Mouse (Mus musculus): ENCODE results near the gene Macrod2.

The Macrod2 gene

DNA sequence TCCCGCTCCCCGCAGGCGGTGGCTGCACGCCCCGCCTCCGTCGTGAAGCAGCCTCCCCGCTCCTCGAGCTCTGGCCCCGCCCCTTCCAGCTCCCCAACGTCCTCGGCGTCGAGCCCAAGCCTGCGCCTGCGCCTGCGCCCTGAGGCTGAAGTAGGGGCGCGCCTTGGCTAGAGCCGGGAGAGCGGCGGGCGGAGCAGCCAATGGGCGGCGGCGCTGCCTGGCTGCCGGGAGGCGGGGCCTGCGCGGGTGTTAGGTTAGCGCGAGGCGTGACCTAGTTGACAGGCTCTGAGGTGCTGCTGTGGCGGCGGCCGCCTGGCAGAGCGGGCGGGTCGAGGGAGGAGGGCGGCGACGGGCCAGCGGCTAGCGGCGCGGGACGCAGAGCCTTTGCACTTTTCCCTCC, at the start of gene Macrod2:
Gene Macrod2, plus strand, starts transcription at position 131 of the 400 bp plus-strand sequence.
- DNase-seq (ENCODE audit: low read depth, low spot score): peak; percentile 93

DNA sequence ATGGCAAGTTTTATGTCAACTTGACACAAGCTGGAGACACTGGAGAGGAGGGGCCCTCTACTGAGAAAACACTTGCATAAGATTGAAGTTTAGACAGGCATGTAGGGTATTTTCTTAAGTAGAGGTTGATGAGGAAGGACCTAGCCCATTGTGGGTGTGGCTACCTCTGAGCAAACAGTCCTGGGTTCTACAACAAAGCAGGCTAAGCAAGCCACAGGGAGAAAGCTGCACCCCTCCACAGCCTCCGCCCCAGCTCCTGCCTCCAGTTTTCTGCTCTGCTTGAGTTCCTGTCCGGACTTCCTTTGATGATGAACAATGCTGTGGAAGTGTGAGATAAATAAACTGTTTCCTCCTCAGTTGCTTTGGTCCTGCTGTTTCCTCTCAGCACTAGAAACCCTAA, 35.2 kb upstream of the Macrod2 start:
- no peak for DNase-seq (ENCODE audit: low read depth, low spot score)

DNA sequence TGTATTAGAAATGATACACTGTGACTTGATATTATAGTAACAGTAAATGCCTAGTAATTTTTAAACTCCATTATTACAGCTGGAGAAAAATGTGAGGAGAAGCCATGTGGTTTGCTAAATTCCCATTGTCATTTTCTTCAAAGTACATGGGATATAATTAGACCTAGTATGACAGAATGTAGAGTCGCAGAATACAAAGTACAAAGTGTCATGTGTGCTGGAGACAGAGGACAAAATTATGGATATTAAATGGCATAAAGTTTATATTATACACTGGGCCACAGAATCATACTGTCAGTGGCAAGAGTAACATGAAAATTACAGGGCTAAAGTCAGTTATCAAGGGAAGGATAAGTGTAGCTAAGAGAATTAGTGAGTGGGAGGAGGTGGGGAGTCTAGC, 30.3 kb upstream of the Macrod2 start:
- no peak for DNase-seq (ENCODE audit: low read depth, low spot score)

DNA sequence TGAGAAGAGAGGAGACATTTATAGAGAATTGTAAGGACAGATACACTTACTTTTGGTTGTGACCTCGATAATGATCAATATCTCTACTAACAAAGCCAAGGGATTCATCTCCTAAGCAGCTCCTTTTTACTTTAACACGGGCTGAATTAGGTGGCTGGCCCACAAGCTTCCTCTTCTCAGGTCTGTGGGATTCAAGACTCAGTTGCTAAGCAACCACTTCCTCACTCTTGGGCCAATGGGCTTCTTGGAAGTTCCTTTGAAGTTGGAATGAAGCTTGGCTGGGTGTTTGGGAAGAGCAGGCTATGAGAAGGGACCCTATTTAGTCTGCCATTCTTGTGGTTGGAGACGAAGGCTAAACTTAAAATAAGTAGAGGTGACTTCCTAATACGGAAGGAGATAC, 5.6 kb upstream of the Macrod2 start, which contains the start of gene Sel1l2:
Gene Sel1l2, minus strand, starts transcription at position 182 of the 400 bp plus-strand sequence.
- no peak for DNase-seq (ENCODE audit: low read depth, low spot score)

DNA sequence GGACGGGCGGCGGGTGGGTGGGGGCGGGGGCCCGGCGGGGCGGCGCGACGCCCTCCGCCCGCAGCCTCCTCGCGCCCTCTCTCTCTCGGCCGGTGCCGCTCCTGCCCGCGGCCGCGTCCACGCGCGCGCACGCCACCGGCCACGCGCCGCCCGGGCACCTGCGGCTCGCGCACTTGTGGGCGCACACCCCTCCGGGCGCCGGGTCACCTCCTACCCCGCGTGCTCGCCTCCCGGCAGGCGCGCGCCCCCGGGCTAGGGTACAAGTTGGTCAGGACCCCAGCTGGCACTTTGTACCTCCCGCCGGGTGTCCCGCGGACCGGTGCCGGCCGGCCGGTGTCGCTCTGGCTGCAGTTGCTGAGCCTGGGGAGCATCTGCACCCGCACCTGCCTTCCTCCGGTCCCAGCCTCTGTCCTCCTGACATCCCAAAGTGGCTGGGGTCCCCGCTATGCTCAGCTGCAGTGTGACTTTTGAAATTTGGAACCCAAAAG, 679 bp downstream of the Macrod2 start:
- DNase-seq (ENCODE audit: low read depth, low spot score): peak; percentile 16

DNA sequence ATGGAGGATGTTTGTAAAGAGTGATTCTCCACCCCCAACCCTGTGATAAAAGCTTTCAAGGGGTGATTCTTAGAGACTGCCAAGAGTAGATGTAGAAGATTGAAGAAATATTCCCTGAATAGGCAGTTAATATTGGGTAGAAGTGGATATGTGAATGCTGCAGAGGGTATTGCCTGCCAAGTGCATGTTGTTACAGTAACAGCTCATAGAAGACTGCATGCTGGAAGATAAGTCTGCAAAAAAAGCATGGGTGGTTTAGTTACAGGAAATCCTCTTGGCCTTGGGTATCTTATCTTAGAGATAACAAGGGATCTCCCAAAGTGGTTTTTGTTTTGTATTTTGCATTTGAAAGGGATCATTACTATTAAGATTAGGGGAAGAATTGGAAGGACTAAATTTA, 30.7 kb downstream of the Macrod2 start:
- no peak for DNase-seq (ENCODE audit: low read depth, low spot score)

DNA sequence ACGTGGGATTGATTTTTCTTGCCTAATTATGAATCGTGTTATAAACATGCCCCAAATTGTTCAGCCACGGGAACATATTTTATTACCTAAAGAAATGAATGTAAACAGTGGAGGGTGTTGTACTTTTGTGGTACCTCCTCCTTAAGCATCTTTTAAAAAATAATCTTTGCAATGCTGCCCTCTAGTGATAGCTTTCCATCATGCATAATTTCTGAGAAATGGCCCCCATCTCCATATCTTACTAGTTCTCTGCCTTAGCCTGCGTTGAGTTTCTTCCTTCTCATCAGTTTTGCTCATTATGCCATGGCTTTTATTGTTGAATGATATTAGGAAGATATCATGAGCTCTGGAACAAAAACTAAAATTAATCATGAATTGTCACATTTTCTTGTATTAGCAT, 32.2 kb downstream of the Macrod2 start:
- peak; percentile 12 for DNase-seq (ENCODE audit: low read depth, low spot score)

DNA sequence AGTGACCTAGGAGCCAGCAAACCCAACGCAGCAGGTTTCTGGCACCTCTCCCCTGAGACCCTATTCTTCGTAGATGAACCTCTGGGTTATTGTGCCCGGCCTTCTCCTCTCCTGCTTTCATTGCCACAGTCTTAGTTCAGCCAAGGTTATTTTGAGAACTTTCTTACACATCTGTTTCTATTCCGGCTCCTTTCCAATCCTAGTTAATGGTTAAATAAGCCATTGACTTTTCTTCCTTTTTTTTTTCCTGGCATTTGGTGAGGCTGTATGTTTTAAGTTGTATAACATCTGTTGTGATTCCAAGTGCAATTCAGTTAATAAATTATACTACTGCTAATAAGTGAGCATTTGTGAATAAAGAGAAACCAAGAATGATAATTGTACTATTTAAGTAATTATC, 44.0 kb downstream of the Macrod2 start:
- DNase-seq (ENCODE audit: low read depth, low spot score): no peak

DNA sequence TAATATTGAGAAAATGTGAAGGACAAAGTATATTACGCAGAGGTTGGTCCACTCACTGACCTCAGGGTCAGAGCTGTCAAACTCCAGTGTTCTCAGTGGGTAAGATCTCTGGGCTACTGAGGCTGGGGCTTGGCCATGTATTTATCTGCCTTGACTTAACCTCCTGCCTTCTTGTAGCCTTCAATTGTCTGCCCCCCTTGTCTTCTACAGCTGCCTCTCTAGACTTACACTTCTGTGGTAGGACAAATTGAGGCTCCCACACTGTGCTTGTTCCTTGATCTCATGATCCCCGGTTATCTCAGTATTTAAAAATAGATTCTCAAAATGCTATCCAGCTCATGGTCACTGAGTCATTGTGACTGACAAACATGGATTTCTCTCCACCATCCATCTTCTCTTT, 53.5 kb downstream of the Macrod2 start:
- DNase-seq (ENCODE audit: low read depth, low spot score): no peak

DNA sequence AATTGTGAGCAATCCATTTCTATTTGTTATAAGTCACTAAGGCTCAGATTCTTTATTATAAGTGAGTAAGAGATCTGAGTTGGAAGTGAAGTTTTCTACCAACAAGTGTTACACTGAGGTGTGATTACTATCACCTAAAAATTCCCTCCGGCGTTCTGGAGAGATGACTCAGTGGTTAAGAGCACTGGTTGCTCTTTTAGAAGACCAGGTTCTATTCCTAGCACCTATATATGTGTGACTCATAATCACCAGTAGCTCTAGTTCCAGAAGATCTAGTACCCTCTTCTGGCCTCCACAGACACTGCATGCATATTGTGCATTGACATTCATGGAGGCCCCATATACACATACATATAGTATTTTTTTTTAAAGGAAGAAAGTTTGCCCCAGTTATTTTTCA, 80.7 kb downstream of the Macrod2 start:
- DNase-seq (ENCODE audit: low read depth, low spot score): no peak

DNA sequence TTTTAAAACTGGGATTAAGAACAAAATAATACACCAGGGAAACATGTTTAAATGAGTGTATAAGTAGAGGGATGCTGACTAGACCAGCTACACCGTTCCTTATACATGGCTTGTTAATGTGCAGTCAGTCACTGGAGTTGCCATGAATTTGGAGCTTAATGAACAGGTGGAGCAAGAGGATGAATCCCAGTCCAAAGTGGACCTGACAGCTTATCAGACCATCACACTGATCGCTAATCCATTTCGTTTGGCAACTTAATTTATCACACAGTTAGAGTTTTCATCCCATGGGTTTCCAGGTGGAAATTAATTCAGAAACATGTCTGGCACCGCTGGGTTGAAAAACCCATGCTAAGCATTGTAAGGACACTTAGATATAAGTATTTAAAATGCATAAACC, 81.8 kb downstream of the Macrod2 start:
- no peak for DNase-seq (ENCODE audit: low read depth, low spot score)

DNA sequence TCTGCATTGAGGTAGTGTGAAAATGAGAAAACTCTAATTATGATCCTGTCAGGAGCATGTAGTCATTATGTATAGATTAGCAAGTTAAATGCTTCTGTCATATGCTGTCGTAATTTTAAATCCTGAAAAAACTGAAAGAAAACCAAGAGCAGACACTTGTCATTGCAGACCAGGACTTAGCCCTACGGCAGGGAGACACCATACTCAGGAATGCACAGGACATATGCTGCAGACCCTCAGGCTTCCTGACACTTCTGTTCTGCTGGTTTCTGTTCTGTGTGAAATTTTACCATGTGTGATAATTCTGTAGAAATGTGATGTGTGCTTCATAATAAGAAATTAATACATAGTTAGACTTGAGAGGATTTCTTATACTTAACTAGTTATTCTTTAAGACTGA, 87.5 kb downstream of the Macrod2 start:
- no peak for DNase-seq (ENCODE audit: low read depth, low spot score)

DNA sequence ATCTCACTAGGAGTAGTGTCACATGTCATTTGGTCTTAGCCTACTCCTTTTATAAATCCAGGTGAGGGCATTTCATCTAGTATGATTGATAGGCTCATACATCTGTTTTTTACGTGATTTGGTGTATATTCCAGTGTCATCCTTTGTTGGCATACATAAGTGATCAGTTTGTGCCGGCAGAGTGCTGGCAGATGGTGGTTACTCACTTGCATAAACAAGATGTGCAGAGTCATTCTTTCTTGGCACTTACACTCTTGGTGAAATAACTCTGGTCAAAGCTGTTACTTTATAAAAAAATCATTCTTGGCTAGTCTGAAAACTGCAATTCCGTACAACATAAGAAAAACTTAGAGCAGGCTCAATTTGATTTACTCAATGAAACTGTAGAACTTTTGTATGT, 102.6 kb downstream of the Macrod2 start:
- no peak for DNase-seq (ENCODE audit: low read depth, low spot score)

DNA sequence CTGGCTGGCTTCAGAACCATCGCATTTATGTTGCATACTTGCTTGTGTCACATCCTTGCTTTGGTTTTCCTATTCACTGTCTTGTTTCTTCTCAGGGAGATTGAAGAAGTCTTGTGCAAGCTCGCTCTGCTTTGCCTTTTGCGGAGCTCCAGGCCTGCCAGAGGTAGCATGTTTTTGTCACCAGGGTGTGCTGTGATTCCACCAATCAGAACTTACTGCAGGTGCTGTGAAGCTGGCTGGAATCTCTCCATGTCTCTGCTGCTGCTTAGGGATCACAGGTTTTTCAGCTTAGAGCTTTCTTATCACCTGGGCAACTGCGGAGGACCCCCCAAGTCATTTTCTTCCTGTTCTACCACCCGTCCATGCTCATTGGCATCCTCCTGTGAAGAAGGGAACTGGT, 105.8 kb downstream of the Macrod2 start:
- DNase-seq (ENCODE audit: low read depth, low spot score): no peak

DNA sequence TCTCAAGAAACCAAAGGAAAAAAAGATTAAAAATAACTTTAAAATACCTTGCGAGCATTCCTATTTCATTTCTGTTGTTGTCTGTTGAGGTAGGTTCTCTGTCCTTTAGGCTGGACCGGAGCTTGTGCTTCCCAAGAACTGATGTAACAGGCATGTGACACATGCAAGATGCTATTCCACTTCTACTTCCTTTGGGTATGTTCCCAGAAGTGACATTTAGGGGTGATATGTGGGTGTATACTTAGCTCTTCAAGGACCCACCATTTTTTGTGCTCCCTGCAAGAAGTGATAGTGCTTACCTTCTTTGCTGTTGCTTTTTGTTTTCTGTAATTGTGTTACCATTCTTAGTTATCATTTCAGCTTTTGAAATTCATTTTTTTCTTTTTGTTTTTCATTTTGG, 126.4 kb downstream of the Macrod2 start:
- no peak for DNase-seq (ENCODE audit: low read depth, low spot score)

DNA sequence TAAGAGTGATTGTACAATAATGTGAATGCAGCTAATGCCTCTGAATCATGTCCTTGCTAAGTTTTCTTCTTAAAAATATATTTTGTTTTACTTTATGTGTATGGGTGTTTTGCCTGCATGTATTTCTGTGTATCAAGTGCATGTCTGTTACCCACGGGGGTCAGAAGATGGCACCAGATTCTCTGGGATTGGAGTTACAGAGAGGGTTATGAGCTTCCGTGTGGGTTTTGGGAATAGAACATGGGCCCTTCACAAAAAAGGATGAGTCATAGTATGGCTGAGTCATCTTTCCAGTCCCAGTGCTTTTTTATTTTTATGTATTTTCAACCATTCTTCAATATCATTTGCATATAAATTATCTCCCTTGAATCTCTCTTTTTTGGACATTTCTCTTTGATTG, 135.1 kb downstream of the Macrod2 start:
- DNase-seq (ENCODE audit: low read depth, low spot score): no peak

DNA sequence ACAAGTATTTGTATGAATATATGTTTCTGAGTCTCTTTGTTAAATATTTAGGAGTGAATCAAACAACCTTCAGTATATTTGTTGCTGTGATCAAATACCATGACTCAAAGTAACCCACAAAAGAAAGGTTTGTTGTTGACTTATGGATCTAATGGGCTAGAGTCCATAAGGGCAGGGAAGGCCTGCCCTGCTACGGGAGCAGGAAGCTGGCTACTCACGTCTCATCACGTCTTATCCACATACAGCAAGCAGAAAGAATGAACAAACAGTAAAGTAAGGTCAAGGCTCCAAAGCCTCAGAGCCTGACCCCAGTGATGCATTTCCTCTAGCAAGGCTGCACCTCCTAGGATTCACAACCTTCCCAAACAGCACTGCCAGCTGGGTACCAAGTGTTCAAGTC, 136.9 kb downstream of the Macrod2 start:
- DNase-seq (ENCODE audit: low read depth, low spot score): no peak

DNA sequence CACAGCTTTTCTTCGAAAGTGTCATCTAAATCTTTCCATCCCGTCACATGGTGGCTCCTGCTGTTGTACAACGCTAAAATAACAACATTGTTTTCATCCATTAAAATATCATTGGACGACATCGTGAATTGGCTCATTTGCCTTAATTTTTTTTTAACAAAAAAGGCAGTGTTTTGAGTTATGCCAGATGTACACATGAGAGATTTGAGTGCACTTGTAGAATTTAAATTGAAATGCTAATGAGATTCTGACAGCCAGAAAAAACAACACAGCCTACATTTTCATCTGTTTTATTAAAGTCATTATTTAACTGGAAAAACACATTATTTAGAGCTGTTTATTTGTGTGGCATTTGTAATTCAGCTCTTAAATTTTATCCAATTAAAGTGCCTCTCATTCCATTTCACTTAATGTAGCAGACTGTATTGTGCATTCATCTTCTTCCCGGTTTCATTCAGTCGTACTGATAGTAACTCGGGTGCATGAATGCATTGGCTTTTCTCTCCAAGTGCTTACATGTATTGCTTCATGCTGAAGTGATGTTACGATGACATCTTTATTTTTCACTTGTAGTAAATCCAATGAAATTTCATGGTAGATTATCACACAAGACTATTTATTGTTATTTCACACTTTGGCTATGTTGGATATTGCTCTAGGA, 137.9 kb downstream of the Macrod2 start:
- DNase-seq (ENCODE audit: low read depth, low spot score): no peak

DNA sequence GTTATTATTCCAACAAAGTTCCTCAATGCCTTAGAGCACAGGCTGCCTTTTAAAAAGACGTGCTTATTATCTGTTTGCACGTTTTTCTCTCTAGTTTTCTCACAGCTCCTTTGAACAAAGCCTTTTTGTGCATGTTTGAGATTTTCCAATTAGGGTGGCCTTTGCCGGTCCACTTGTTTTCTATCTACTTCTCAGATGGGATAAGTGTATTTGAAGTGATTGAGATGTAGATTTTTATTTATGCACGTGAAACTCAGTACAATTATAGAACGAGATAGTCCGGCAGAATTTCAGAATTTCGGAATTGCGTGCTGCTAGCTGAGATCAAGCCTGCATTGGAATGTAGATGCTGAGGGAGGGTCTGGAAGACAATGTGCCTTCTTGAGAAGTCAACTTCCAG, 138.5 kb downstream of the Macrod2 start:
- no peak for DNase-seq (ENCODE audit: low read depth, low spot score)

DNA sequence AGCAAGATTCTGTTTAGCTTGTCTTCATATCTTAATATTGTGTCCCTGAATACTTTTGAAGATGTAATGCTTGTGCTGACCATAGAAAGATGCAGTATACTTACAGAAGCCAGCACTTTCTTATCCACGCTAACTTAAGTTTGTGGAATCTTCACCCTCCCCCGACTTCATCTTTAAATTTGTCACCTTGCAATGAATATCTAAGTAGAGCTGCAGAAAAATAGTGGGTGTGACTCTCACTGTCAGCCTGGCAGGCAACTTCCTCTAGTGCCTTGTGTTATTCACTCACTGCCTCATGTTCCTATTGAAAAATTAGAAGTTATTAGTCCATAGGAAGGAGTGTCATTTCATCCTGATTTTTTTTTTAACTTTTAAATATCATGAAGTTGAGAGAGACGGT, 139.5 kb downstream of the Macrod2 start:
- DNase-seq (ENCODE audit: low read depth, low spot score): no peak

DNA sequence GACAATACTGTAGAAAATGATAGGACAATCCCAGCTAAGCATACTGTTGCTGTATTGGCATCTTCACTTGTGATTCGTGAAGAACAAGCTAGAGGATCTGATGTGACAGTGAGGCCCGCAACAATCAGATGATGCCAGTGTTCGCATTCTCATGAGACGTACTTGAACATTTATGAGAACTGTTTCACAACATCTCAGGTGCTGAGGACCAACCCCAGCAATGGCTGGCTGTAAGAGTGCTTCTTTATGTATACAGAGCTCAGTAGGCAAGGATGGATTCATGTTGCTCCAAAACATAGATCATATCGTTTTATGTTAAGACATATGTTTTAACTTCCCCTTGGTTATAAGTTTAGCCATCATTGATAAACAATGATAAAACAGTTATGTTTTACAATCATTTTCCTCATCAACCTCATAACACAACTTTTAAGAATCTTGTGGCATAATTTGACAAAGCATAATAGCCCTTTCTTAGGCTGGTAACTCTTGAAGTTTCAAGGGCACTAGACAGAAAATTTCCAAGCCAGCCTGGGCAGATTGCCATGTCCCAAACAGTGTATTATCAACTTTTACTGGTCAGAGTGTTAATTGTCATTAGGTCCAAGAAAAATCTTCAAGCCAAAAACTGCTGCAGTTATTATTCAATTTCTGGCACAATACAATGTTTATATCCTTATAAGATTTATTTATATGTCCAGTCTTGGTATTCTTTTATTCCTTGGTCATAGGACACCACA, 140.9 kb downstream of the Macrod2 start:
- no peak for DNase-seq (ENCODE audit: low read depth, low spot score)

DNA sequence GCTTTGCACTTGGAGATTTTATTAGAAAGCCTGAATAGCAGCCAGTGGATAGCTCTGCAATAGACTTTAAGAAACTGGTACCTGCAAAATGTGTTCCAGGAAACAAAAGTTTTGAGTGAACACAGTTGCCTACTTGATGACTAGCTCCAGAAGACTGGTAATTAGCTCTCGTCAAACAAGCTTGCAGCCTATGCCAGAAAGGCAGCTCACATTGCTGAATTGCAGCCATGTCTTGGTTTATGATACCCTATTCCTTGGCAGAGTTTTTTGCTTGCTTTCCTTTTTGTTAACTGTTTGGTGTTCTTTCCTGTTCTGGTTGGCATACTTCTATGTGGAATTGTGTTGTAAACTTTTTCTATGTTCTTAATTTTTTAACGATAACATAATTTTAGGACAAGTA, 154.2 kb downstream of the Macrod2 start:
- DNase-seq (ENCODE audit: low read depth, low spot score): no peak

DNA sequence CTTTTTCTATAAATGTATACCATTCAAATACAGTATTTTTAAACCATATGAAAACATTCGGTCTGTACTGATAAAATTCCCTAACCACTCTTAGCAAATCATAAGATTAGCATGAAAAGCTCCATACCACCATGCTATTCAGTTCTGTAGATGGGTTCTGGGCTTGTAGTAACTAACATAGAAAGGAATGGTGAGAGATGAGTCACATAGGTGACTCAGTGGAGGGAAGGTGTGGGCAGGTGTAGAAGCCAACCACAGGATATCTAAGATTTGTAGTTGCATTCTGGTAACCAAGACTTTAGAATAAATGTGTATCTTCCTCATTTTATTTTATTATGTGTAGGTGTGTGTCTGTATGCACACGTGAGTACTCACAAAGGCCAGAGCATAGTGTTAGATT, 166.3 kb downstream of the Macrod2 start:
- DNase-seq (ENCODE audit: low read depth, low spot score): no peak
